Mouse (Mus musculus) lung, adult 2 months (tissue): ENCODE results near the gene Odf3l2.

Experiments
- CTCF ChIP-seq: fragments of 200-500 bp; IDR thresholded peaks from 2 replicates; pipeline ENCODE4 v1.5.1; 2011; ENCODE audit warnings: mild to moderate bottlenecking, low read length, control low read depth; ENCODE audit not compliant: insufficient read depth
- POLR2A ChIP-seq: fragments of 200-500 bp; IDR thresholded peaks from 2 replicates; pipeline ENCODE4 v1.6.1; 2011; ENCODE audit warnings: low read depth, mild to moderate bottlenecking, control low read depth, low read length, borderline replicate concordance; ENCODE audit errors: extremely low read depth

DNA sequence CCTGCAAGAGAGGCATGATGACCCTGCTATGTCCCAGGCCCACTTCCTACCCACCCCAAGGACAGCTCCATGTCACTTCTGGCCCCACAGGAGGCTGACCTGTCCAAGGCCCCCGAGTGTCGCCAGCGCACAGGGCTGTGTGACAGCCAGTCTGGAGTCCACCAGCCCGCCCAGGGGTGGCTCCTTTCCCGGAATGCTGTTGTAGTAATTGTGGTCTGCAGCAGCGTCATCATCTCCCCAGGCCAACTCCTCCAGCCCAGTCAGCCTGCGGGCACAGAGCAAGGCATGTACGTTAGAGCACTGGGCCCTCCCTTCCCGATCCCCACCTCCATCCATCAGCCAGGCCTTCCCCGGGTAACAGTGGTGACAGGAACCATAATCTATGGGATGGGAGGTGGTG is 19.4 kb downstream of the Odf3l2 start:
- TF ChIP-seq POLR2A (no peak), CTCF (no peak)
